Mouse (Mus musculus) adrenal gland, adult 2 months (tissue): Measurements from ENCODE around the gene Ttc34. TPM values are rescaled to one million over a fixed set of nuclear protein-coding genes. Genes with fewer than 3 reads are reported as not detected.

ENCODE experiments used
- DNase-seq: peaks from one replicate; pipeline ENCODE4 v3.0.0; 2021
- polyA plus RNA-seq: library from polyadenylated mRNA; depleted of rRNA; stranded (reverse); fragments of >200 nt; gene quantifications from 2 replicates; pipeline ENCODE4 v1.2.3, GENCODE M21; 2012; rRNA removed
- total RNA-seq, 2 experiments: library from RNA; stranded (reverse); gene quantifications; 2 replicates each; pipeline ENCODE4 v1.2.3; 2021

Gene Ttc34
- total and polyA plus RNA-seq, 3 experiments = 0.21 to 0.48 TPM; not detected in 1

DNA sequence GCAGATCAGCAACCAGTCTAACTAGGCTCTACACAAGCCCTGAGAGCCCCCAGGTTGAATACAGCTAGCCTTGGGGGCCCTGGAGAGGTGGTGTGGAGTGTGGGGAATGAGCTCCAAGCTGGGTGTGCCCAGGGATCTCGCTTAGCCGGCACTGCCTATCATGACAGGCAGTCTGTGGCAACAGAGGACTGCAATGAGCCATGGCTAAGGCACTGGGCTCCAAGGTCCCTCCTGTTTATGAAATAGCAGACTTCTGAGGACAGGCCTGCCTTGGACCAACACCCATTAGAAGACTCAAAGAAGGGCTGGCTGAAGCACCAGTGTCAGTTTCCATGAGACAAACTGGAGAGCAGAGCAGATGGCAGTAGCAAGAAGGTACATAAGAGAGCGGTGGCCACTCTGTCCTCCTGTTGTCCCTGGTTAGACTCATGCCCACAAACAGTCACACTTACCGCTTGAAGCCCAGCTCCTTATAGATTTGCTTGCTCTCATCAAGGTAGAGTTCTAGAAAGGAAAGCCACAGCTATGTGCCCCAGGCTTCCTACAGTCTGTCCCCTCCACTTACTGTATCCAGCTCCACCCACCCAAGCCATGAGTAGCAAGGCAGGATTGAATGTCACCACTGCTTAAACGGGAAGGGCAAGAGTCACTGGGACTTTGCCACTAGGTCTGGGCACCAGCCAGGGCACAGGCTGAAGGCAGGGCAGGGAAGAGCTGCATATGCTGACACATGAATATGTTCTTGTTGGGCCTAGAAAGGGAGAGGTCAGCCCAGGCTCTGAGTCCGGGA, 60.6 kb downstream of the Ttc34 start:
- DNase-seq = peak; percentile 63

DNA sequence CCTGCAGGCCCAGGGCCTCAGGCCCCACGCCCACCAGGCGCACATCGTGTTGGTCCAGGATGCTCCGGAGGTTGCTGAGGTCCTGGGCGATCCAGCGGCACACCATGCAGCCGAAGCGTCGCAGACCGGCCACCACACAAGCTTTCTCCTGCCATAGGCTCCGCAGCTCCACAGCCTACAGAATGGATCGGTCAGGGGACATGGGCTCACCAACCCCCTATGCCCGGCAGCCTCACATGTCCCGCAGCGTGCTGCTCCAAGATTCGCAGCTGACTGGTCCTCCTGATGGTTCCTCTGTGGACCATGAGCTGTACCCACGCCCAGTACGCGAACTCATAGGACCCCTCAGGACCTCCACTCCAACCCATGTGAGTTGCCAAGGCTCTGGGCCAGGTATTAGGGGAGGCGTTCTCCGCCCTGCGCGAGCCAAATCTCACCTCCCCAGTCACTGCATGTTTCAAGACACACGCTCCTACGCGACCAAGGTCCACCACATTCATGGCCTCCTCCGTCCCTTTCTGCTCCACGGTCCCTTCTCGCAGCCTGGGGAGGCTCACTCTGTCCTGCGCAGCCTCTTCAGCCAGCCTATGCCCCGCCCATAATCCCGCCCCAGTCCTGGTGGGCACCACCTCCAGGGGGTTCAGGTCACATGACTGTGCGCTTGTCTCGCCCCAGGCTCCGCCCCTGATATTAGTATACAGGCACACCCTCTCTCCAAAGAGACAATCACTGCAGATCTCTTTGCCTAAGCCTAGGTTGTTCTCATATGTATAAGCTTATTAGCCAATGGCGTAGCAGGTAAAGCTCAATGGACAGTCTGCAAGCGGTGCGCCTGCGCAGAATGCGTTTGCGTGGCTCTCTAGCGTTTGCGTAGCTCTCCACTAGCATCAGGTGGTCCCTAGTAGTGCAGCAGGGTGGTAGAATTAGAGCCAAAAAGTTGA, 61.5 kb downstream of the Ttc34 start, which contains the start of gene Fam213b:
Gene Fam213b (minus strand): TSS at position 630 of the 941 bp plus-strand sequence.
- DNase-seq = peak; percentile 92

DNA sequence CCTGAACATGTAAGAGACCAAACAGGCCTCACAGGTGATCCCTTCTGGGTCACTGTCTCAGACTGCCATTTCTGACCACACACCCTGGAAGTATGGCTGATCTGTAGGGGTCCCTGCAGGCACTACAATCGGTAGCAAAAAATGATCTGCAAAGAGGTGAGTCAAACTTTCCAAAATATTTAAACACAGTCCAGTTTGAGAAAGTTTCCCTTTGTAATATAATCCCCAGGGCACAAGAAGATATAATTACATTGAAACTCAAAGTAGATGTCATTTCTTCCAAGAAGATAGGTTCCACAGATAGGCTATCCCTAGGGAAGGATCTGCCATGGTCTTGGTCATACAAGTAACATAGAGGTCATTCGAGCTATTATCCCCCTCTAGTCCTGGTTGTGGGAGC, 65.1 kb downstream of the Ttc34 start:
- DNase-seq = no peak

DNA sequence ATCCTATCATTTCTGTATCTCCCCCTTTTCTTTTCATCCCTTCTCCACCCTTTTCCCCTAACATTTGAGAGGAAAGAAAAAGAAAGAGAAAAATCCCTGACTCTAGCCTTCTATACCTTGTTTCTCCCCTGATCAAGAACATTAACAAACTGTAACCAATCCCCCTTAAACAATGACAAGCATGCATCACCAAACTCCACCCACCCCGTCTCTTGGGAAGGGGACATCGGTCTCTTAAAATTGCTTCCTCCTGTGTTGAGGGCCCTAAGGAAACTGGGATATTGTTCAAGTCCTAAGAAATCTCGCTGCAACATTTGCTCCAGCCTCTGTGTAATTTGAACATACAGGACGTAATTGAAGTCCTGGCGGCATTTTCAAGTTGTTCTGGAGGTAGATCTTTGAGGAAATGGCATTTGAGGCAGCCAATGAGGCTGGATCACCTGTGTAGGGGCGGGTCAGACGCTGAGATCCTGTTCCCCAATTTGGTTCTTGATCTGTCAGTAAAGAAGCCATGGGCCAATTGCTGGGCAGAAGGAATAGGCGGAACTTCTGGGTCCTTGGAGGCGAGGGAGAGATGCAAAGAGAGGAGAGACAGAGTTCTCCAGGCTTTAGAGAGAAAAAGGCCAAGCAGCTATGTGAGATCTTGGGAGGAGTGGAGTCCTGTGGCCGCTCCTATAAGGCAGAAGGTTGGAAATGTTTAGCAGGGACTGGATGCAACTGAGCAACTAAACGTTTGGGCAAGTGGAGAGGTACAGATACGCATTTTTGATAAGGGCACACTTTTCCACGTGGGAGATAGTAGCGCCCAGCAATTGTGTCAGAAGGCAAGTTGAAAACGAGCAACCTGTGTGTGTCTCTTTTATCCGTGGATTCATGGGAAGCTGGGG, 67.2 kb downstream of the Ttc34 start:
- DNase-seq = peak; percentile 77

DNA sequence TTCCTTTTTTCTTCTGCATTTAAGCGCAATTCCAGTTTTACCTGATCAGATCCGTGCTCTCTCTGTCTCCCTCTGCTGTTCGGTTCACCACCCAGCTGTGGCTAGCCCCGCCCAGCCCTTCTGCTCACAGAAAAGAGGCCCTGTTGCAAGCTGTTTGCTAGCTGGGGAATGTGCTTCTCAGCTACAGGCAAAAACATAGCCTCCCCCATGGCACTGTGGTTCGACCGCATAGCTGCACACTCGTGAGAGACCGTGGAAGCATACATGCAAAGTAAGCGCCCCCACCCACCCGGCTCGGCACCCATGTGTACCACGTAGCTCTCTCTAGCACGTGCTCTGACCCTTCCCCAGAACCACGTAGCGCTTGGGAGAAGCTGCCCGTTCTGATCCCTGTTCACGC, 70.6 kb downstream of the Ttc34 start:
- DNase-seq = peak; percentile 66

DNA sequence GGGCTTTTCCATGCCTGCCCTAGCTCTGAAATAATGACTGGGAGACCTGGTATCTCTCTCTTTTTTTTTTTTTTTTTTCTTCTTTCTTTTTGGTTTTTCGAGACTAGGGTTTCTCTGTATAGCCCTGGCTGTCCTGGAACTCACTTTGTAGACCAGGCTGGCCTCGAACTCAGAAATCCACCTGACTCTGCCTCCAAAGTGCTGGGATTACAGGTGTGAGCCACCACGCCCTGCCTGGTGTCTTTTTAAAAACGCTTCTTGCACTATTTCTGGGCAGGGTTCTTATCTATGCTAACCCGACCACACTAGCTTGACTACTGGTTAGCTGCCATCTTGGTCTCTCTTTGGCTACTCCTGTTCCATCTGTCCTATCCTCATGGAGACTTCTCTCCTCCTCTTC, 71.2 kb downstream of the Ttc34 start:
- DNase-seq = no peak

DNA sequence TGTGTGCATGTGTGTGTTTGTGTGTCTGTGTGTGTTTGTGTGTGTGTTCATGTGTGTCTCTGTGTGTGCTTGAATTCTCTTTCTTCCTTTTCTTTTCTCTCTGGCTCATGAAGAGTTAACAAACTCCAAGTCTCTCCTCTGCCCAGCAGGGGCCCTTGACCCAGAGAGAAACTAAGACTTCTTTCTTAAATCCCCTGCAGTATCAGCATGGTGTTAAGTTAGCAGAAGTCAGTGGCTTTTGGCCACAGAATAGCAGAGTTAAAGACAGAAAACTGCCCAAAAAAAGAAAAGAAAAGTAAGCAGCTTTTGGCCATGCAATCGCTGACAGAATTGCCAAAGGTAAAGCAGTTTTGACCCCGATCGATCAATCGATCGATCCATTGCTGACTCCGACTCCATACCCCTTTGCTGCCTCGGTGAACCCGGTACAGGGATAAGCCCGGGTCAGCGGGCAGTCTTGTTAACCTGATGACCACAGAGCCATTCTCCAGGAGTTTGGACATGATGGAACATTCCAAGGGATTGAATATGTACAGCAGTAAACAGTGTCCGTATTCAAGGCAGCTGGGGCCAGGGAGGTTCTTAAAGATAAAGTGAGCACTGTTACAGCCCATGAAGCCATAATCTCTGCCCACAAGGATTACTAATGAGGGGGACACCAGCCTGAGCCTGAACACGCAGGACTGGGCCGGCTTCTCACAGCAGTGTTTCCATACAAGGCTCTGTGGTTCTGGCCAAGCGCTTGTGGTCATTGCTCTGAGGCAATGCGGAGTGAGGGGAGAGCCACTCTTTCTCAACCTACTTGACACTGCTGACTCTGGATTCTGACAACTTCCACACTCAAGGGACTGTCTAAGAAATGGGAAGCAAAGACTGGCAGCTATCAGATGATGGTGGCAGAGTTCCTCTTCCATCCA, 73.6 kb downstream of the Ttc34 start:
- DNase-seq = peak; percentile 30

DNA sequence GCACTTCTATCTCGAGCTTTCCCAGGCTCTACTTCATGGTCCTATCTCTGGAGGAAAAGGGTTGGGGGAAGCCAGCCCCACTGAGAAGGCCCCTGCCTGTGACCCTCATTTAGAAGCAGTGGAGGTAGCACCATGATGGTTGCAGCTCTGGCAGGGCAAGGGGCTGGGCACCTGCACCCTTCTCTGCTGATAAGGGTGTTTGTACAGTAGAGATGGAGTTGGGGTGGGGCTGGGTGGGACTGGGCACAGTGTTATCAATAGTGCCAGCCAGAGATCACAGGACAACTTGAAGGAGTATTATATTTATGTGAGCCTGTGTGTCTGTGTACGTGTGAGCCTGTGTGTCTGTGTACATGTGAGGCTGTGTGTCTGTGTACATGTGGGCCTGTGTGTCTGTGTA, 74.4 kb downstream of the Ttc34 start:
- DNase-seq = no peak

DNA sequence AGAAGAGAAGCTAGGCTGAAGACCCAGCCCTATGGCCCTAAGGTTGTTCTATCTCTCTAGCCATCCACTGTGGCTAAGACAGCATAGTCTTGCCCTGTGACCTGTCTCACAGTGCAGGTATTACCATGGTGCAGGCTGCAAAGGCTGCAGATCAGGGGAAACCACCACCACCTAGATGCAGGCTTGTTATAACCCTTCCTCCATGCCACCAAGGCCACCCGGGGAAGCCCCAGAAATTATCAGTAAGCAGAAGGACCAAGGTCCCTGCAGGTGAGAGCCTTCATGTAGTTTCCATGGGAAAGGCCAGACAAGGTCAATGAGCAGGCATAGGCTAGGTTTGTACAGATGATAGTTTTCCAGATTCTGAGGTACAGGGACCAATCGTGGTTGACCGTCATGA, 76.6 kb downstream of the Ttc34 start:
- DNase-seq = no peak

DNA sequence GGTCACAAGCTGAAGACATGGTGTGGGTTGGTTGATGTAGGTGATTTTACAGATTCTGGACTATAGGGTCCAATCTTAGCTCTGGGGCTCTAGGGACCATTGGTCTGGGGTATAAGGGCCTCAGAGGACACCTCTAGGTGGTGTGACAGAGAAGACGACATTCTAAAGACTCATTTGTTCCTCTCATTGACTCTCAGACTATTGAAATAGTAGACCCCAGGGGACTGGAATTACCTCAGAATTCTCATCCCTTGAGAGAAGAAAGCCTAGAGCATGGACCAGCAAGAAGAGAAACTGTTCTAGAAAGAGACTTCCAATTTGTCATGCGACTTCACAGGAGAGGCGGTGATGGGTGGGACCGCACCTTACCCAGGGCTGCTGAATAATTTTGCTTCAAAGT, 77.0 kb downstream of the Ttc34 start:
- no peak for DNase-seq

DNA sequence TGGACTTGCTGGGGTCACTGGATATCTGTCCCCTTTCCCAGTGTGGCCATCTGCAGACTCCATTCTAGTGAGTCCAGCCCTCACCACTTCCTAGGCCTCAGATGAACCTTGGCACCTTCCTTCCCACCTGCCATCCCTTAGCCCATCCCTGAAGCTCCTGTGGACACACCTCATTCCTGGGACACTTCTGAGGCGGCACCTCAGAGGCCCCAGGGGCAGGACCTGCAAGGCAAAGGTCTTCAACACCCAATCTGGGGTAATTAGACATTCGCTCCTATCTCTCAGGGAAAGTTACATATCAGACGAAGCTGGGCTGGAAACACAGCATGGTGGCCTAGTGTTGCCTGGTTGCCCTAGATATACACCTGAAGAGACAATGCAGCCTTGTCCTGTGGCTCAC, 77.4 kb downstream of the Ttc34 start:
- DNase-seq = no peak

DNA sequence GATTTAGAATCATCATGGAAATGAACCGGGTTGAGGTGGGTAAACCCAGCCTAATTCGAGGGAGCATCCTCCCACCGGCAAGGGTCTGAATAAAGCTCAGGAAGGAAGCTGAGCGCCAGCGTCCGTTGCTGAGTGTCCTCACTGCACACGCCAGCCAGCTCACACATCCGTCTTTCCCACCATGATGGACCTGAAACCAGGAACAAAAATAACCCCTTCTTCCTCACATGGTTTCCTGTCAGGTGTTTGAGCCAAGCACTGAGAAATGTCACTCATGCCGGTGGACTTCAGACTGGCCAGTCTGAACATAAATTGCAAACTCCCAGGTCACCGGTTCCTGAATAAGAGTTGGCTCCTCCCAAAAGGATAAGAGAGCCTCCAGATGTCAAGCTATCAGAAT, 78.0 kb downstream of the Ttc34 start:
- DNase-seq = no peak

DNA sequence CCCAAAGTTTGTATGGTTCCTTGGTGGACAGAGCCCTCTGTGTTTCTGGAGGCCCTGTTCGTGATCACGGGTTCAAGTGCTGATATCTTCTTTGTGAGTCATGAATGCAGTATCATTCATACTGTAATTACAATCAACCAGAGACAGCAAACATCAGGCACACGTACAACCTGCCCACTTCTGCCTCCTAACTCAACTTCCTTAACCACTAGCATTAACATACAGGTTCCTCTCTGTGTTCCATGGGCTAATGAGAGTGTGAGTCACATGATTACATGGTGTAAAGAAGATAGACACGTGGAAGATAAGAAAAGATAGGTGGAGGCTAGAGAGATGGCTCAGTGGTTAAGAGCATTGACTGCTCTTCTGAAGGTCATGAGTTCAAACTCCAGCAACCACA, 79.4 kb downstream of the Ttc34 start:
- no peak for DNase-seq

Other genes with a start within 250 kb of the Ttc34 start
- gene Prdm16, start 200.6 kb upstream of the Ttc34 start, total RNA-seq = 10 to 100 TPM in 1 of 2 experiments, 1 to 10 TPM in 1; 5.4 to 10.6 TPM
- gene Prdm16, start 200.6 kb upstream of the Ttc34 start, polyA plus RNA-seq = 5.6 and 7.2 TPM in 2 replicates
- gene Actrt2, start 169.6 kb upstream of the Ttc34 start, total RNA-seq = not detected
- not detected in 2 replicates for gene Actrt2, start 169.6 kb upstream of the Ttc34 start, polyA plus RNA-seq
- 1 to 10 TPM in 1 of 2 experiments, under 1 TPM in 1; 0.66 to 4.9 TPM for gene Mmel1, start 32.1 kb downstream of the Ttc34 start, total RNA-seq
- 2.4 and 6.3 TPM in 2 replicates for gene Mmel1, start 32.1 kb downstream of the Ttc34 start, polyA plus RNA-seq
- gene Fam213b, start 61.7 kb downstream of the Ttc34 start, total RNA-seq = 10 to 100 TPM; 41.1 to 56.2 TPM
- gene Fam213b, start 61.7 kb downstream of the Ttc34 start, polyA plus RNA-seq = 61.1 and 87.9 TPM in 2 replicates
- gene Tnfrsf14, start 91.1 kb downstream of the Ttc34 start, total RNA-seq = 1 to 10 TPM; 6.1 to 8.4 TPM
- gene Tnfrsf14, start 91.1 kb downstream of the Ttc34 start, polyA plus RNA-seq = 14.9 and 27.2 TPM in 2 replicates
- gene Hes5, start 123.5 kb downstream of the Ttc34 start, total RNA-seq = not detected
- 0.27 TPM in 1 of 2 replicates, not detected in the other for gene Hes5, start 123.5 kb downstream of the Ttc34 start, polyA plus RNA-seq
- gene Pank4, start 126.7 kb downstream of the Ttc34 start, total RNA-seq = 10 to 100 TPM; 24.5 to 28.0 TPM
- gene Pank4, start 126.7 kb downstream of the Ttc34 start, polyA plus RNA-seq = 34.8 and 35.3 TPM in 2 replicates
- under 1 TPM; 0.40 to 0.83 TPM for gene Plch2, start 219.3 kb downstream of the Ttc34 start, total RNA-seq
- gene Plch2, start 219.3 kb downstream of the Ttc34 start, polyA plus RNA-seq = 4.4 and 4.8 TPM in 2 replicates
- 10 to 100 TPM; 17.9 to 23.9 TPM for gene Pex10, start 229.6 kb downstream of the Ttc34 start, total RNA-seq
- 37.4 and 46.2 TPM in 2 replicates for gene Pex10, start 229.6 kb downstream of the Ttc34 start, polyA plus RNA-seq
- gene Rer1, start 248.9 kb downstream of the Ttc34 start, total RNA-seq = 100 to 1,000 TPM; 114 to 115 TPM
- gene Rer1, start 248.9 kb downstream of the Ttc34 start, polyA plus RNA-seq = 49.1 and 58.4 TPM in 2 replicates
- gene Morn1, start 249.1 kb downstream of the Ttc34 start, total RNA-seq = 1 to 10 TPM; 5.5 to 5.9 TPM
- 14.2 and 18.8 TPM in 2 replicates for gene Morn1, start 249.1 kb downstream of the Ttc34 start, polyA plus RNA-seq